Mouse (Mus musculus) liver, postnatal 0 days (tissue): ENCODE measurements at regions not wholly inside any gene's neighbourhood (a gene's known extent, or its start where the extent isn't known, plus 50 kb on each side); places are given as distances from the start of the nearest gene placed in this dataset.

Source experiments
- ATAC-seq: fragments of 200-750 bp; cut with Nextera tagmentation; 2 replicates; pipeline ENCODE4 v1.8.0; 2017; ENCODE audit warnings: mild to moderate bottlenecking, moderate library complexity
- DNase-seq: peaks from one replicate; pipeline ENCODE4 v3.0.0-alpha.2; 2016
- H3K27ac ChIP-seq: fragments of 300-500 bp; sonication (generic); 2 replicates; pipeline ENCODE4 v1.5.1; 2014; ENCODE audit warnings: antibody characterized with exemption, moderate library complexity, mild to moderate bottlenecking, low read depth
- H3K27me3 ChIP-seq: fragments of 300-500 bp; sonication (generic); 2 replicates; pipeline ENCODE4 v1.6.1; 2014; ENCODE audit warnings: low read length, control low read depth, mixed read lengths; ENCODE audit not compliant: insufficient read depth
- H3K36me3 ChIP-seq: fragments of 300-500 bp; sonication (generic); replicated peaks from 2 replicates; pipeline ENCODE4 v1.6.1; 2014; ENCODE audit warnings: mild to moderate bottlenecking, control low read depth, low read length, moderate library complexity, mixed read lengths; ENCODE audit not compliant: insufficient read depth
- H3K4me1 ChIP-seq: fragments of 300-500 bp; sonication (generic); 2 replicates; pipeline ENCODE4 v1.6.1; 2014; ENCODE audit warnings: antibody characterized with exemption, mild to moderate bottlenecking, control low read depth; ENCODE audit not compliant: insufficient read depth
- H3K4me2 ChIP-seq: fragments of 300-500 bp; sonication (generic); 2 replicates; pipeline ENCODE4 v1.6.1; 2014; ENCODE audit warnings: low read depth, mild to moderate bottlenecking, low read length, moderate library complexity, mixed read lengths
- H3K4me3 ChIP-seq: fragments of 300-500 bp; sonication (generic); 2 replicates; pipeline ENCODE4 v1.5.1; 2014; ENCODE audit warnings: low read depth, low read length
- H3K9ac ChIP-seq: fragments of 300-500 bp; sonication (generic); replicated peaks from 2 replicates; pipeline ENCODE4 v1.6.1; 2014; ENCODE audit warnings: mild to moderate bottlenecking, moderate library complexity
- H3K9me3 ChIP-seq: fragments of 300-500 bp; sonication (generic); 2 replicates; pipeline ENCODE4 v1.6.1; 2016; ENCODE audit warnings: mild to moderate bottlenecking, control low read depth, low read length, mixed read lengths
- CTCF ChIP-seq: sonication (generic); IDR thresholded peaks from 2 replicates; pipeline ENCODE4 v1.5.1; 2016; ENCODE audit warnings: antibody characterized with exemption, low read depth
- EP300 ChIP-seq: IDR thresholded peaks from 2 replicates; pipeline ENCODE4 v1.6.1; 2016; ENCODE audit warnings: antibody characterized with exemption, low read depth, mild to moderate bottlenecking
- WGBS: fragments of 180-500 bp; shearing (Covaris S2); extraction: QIAGEN DNeasy Blood & Tissue Kit; methylation state at CpG from one replicate; pipeline ENCODE4 v1.1.7; 2014; ENCODE audit not compliant: insufficient replicate concordance; 5-methylcytosine and 5-hydroxymethylcytosine counted together

- no peaks in the 10 kb centered on the region for H3K4me1 ChIP-seq
- H3K9me3 ChIP-seq, result no peaks in the 10 kb centered on the region
- no peak overlapping the region for H3K27ac ChIP-seq
- TF ChIP-seq EP300 (no peak), CTCF (no peak)
- no peak overlapping the region for H3K4me2 ChIP-seq
- WGBS, result 77% methylated on average over 4 of the region's 4 CpGs
- H3K27me3 ChIP-seq, result no peaks in the 10 kb centered on the region
- no peak overlapping the region for H3K9ac ChIP-seq
- DNase-seq (no peak), ATAC-seq (no peak)
- no peak overlapping the region for H3K4me3 ChIP-seq
- no peaks in the 10 kb centered on the region for H3K36me3 ChIP-seq
Measured at GRCm38 (mm10) chr3:39296257-39296656, 409.5 kb downstream of the Fat4 start.

- Histone ChIP-seq H3K4me2 (no peak overlapping the region), H3K4me3 (no peak overlapping the region), H3K4me1 (no peaks in the 10 kb centered on the region), H3K27ac (no peak overlapping the region), H3K9me3 (no peaks in the 10 kb centered on the region), H3K36me3 (no peaks in the 10 kb centered on the region), H3K27me3 (no peaks in the 10 kb centered on the region), H3K9ac (no peak overlapping the region)
- DNase-seq (no peak), ATAC-seq (no peak)
- TF ChIP-seq EP300, result no peak
- no peak for TF ChIP-seq CTCF
- WGBS, result 84% methylated on average over 1 of the region's 1 CpGs
Measured at GRCm38 (mm10) chr3:39309487-39309886, 422.7 kb downstream of the Fat4 start.

GRCm38 (mm10) chr3:39313563-39313962 lies 426.8 kb downstream of the Fat4 start:
- no peak for ATAC-seq
- WGBS, result 83% methylated on average over 4 of the region's 4 CpGs

GRCm38 (mm10) chr3:39320851-39321250 lies 434.1 kb downstream of the Fat4 start:
- Histone ChIP-seq H3K9me3 (no peaks in the 10 kb centered on the region), H3K4me1 (no peaks in the 10 kb centered on the region), H3K4me3 (no peak overlapping the region), H3K27me3 (no peaks in the 10 kb centered on the region), H3K36me3 (no peaks in the 10 kb centered on the region), H3K4me2 (no peak overlapping the region), H3K9ac (no peak overlapping the region), H3K27ac (no peak overlapping the region)
- WGBS, result 81% methylated on average over 7 of the region's 7 CpGs
- ATAC-seq (no peak), DNase-seq (no peak)
- TF ChIP-seq CTCF (no peak), EP300 (no peak)

More at GRCm38 (mm10) chr3:39313563-39313962, 426.8 kb downstream of the Fat4 start:
- H3K27ac ChIP-seq, result no peak overlapping the region
- H3K9ac ChIP-seq, result no peak overlapping the region
- no peak overlapping the region for H3K4me2 ChIP-seq
- no peak overlapping the region for H3K4me3 ChIP-seq
- TF ChIP-seq CTCF (no peak), EP300 (no peak)
- H3K4me1 ChIP-seq, result no peaks in the 10 kb centered on the region
- H3K27me3 ChIP-seq, result no peaks in the 10 kb centered on the region
- no peaks in the 10 kb centered on the region for H3K9me3 ChIP-seq
- no peaks in the 10 kb centered on the region for H3K36me3 ChIP-seq
- DNase-seq, result no peak

- Histone ChIP-seq H3K9me3 (no peaks in the 10 kb centered on the region), H3K27ac (no peak overlapping the region), H3K36me3 (no peaks in the 10 kb centered on the region), H3K27me3 (no peaks in the 10 kb centered on the region), H3K4me1 (no peaks in the 10 kb centered on the region), H3K4me3 (no peak overlapping the region), H3K9ac (no peak overlapping the region), H3K4me2 (no peak overlapping the region)
- TF ChIP-seq CTCF (no peak), EP300 (no peak)
- 67% methylated on average over 5 of the region's 5 CpGs for WGBS
- no peak for DNase-seq
- no peak for ATAC-seq
Measured at GRCm38 (mm10) chr3:39322225-39322624, 435.5 kb downstream of the Fat4 start.

- Histone ChIP-seq H3K36me3 (no peaks in the 10 kb centered on the region), H3K9me3 (no peaks in the 10 kb centered on the region), H3K4me2 (no peak overlapping the region), H3K4me3 (no peak overlapping the region), H3K9ac (no peak overlapping the region), H3K4me1 (no peaks in the 10 kb centered on the region), H3K27me3 (no peaks in the 10 kb centered on the region), H3K27ac (no peak overlapping the region)
- WGBS, result 58% methylated on average over 8 of the region's 8 CpGs
- DNase-seq (no peak), ATAC-seq (no peak)
- TF ChIP-seq EP300 (no peak), CTCF (no peak)
Measured at GRCm38 (mm10) chr3:39335612-39336230, 449.0 kb downstream of the Fat4 start.
